24 mouse cellular contexts compared by ENCODE assay signal in the genomic region with DNA sequence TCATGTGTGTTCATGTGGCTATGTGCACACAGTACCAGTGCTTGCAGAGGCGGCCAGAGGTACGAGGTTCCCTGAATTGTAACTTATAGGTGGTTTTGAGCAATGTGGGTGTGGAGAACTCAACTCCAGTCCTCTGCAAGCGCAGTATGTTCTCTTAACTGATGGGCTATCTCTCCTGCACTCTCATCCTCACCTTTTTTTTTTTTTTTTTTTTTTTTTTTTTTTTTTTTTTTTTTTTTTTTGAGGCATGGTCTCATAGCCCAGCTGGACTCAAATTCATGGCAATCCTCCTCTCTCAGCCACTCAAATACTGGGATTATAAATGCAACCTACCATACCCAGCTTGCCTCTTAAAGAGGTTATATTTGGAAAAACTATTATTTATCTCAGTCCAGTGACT.
"Had no signal": no experiment of that assay in that cellular context is flagged by ENCODE, and none has a peak within 500 bp of the region (broad histone marks: within the 10 kb centered on the region; RNA-seq: fewer than 3 reads in every experiment).

No protein-coding gene starts in this region.

- H3K4me2 ChIP-seq: heart, embryonic 12.5 days; hindbrain, embryonic 12.5 days; hindbrain, embryonic 14.5 days; intestine, embryonic 15.5 days; limb, embryonic 13.5 days; limb, embryonic 15.5 days; liver, embryonic 12.5 days had no signal

- H3K4me1 ChIP-seq: hindbrain, embryonic 10.5 days; hindbrain, embryonic 12.5 days; intestine, embryonic 15.5 days; limb, embryonic 13.5 days; limb, embryonic 15.5 days had no signal

- DNase-seq: gastrocnemius, adult 2 months; gastrocnemius, postnatal 10 days; gastrocnemius, postnatal 25 days; heart, postnatal 10 days; heart, postnatal 4 days; kidney, adult 18-20 months; kidney, adult 8-10 months; kidney, postnatal 10 days; kidney, postnatal 25 days; kidney, postnatal 4 days had no signal

- H3K9me3 ChIP-seq: heart, embryonic 10.5 days; heart, embryonic 12.5 days; hindbrain, embryonic 10.5 days; hindbrain, embryonic 12.5 days; intestine, embryonic 15.5 days; limb, embryonic 13.5 days; limb, embryonic 15.5 days; liver, embryonic 12.5 days had no signal

- H3K9ac ChIP-seq: heart, embryonic 12.5 days; hindbrain, embryonic 12.5 days; hindbrain, embryonic 14.5 days; intestine, embryonic 15.5 days; limb, embryonic 13.5 days; limb, embryonic 15.5 days; liver, embryonic 12.5 days had no signal

- H3K4me3 ChIP-seq: gastrocnemius, adult 2 months; heart, embryonic 10.5 days; heart, embryonic 12.5 days; hindbrain, embryonic 10.5 days; hindbrain, embryonic 12.5 days; intestine, embryonic 15.5 days; layer of hippocampus, adult 2 months; left cerebral cortex, adult 2 months; limb, embryonic 13.5 days; limb, embryonic 15.5 days; liver, embryonic 12.5 days had no signal

- H3K27ac ChIP-seq: gastrocnemius, adult 2 months; heart, embryonic 10.5 days; hindbrain, embryonic 10.5 days; hindbrain, embryonic 12.5 days; hindbrain, embryonic 14.5 days; intestine, embryonic 15.5 days; layer of hippocampus, adult 2 months; left cerebral cortex, adult 2 months; limb, embryonic 13.5 days; limb, embryonic 15.5 days; liver, embryonic 12.5 days had no signal

- ATAC-seq: hindbrain, embryonic 16.5 days; inflammation-experienced regulatory T-cells, adult 6 months; intestine, embryonic 15.5 days; intestine, postnatal 0 days; liver, embryonic 12.5 days had no signal

- H3K27me3 ChIP-seq: heart, embryonic 12.5 days; hindbrain, embryonic 12.5 days; intestine, embryonic 15.5 days; limb, embryonic 13.5 days; limb, embryonic 15.5 days; liver, embryonic 12.5 days had no signal
